Mouse (Mus musculus) embryo, embryonic 11.5 days (tissue): ENCODE results near the gene Crim1.

Experiments
- DNase-seq: peaks from one replicate; pipeline ENCODE4 v3.0.0-alpha.2; 2012; ENCODE audit warnings: low read depth, low spot score

The Crim1 gene

GRCm38 (mm10) chr17:78286021-78286420 is 86.0 kb downstream of the Crim1 start:
- DNase-seq: no peak

- no peak for DNase-seq
These were observed 87.3 kb downstream of the Crim1 start for GRCm38 (mm10) chr17:78287391-78287790.

- DNase-seq: no peak
These were observed 90.3 kb downstream of the Crim1 start for GRCm38 (mm10) chr17:78290153-78290876.

GRCm38 (mm10) chr17:78291030-78291429 is 91.0 kb downstream of the Crim1 start:
- no peak for DNase-seq

GRCm38 (mm10) chr17:78292301-78292700 is 92.3 kb downstream of the Crim1 start:
- no peak for DNase-seq

GRCm38 (mm10) chr17:78292827-78293488 is 92.9 kb downstream of the Crim1 start:
- DNase-seq: no peak

GRCm38 (mm10) chr17:78295979-78296378 is 95.9 kb downstream of the Crim1 start:
- no peak for DNase-seq

GRCm38 (mm10) chr17:78298140-78298539 is 98.1 kb downstream of the Crim1 start:
- no peak for DNase-seq

GRCm38 (mm10) chr17:78298967-78299540 is 99.0 kb downstream of the Crim1 start:
- DNase-seq: no peak

GRCm38 (mm10) chr17:78303053-78303452 is 103.0 kb downstream of the Crim1 start:
- no peak for DNase-seq

GRCm38 (mm10) chr17:78304059-78304458 is 104.0 kb downstream of the Crim1 start:
- no peak for DNase-seq

- no peak for DNase-seq
These were observed 106.4 kb downstream of the Crim1 start for GRCm38 (mm10) chr17:78306434-78306833.

- no peak for DNase-seq
These were observed 108.2 kb downstream of the Crim1 start for GRCm38 (mm10) chr17:78308221-78308620.

GRCm38 (mm10) chr17:78313006-78313405 is 113.0 kb downstream of the Crim1 start:
- no peak for DNase-seq

- DNase-seq: no peak
These were observed 113.6 kb downstream of the Crim1 start for GRCm38 (mm10) chr17:78313612-78314011.

GRCm38 (mm10) chr17:78315659-78316058 is 115.6 kb downstream of the Crim1 start:
- no peak for DNase-seq

GRCm38 (mm10) chr17:78317381-78317780 is 117.3 kb downstream of the Crim1 start:
- no peak for DNase-seq

- DNase-seq: no peak
These were observed 118.8 kb downstream of the Crim1 start for GRCm38 (mm10) chr17:78318810-78319209.

- DNase-seq: no peak
These were observed 121.3 kb downstream of the Crim1 start for GRCm38 (mm10) chr17:78321216-78321835.

GRCm38 (mm10) chr17:78322369-78323335 is 122.6 kb downstream of the Crim1 start:
- no peak for DNase-seq

- DNase-seq: no peak
These were observed 125.8 kb downstream of the Crim1 start for GRCm38 (mm10) chr17:78325761-78326332.
